Mouse (Mus musculus) stomach, postnatal 0 days (tissue): ENCODE measurements around the gene Mpc2.

ENCODE experiments used
- CTCF ChIP-seq: IDR thresholded peaks from 2 replicates; pipeline ENCODE4 v1.5.1; 2016; ENCODE audit warnings: antibody characterized with exemption, low read depth, mild to moderate bottlenecking, moderate library complexity
- EP300 ChIP-seq: optimal IDR thresholded peaks from 2 replicates; pipeline ENCODE3; 2016; ENCODE audit warnings: antibody characterized with exemption

GRCm38 (mm10) chr1:165462861-165463260, 2.4 kb downstream of the Mpc2 start:
- TF ChIP-seq EP300, result no peak
- TF ChIP-seq CTCF, result no peak
